Mouse (Mus musculus): ENCODE data around the gene 1700001P01Rik.

DNA sequence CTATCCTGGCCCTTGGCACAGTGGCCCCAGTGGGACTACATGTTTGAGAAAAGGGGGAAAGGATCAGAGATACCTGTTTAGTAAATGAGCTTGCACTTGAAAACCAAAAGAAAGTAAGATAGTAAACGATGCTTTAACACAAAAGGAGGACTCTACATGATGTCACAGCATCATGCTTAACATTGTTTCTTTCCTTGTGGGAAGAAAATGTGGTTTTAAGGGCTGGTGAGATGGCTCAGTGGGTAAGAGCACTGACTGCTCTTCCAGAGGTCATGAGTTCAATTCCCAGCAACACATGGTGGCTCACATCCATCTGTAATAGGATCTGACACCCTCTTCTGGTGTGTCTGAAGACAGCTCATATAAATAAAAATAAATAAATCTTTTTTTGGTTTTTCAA, 17.6 kb downstream of the 1700001P01Rik start:
- TF ChIP-seq CTCF (IDR thresholded peaks at IDR 0.05; ENCODE audit: insufficient read depth, low read depth, low read length) = no peak
- TF ChIP-seq POLR2A (IDR thresholded peaks at IDR 0.05; ENCODE audit: insufficient read depth, low read depth, low read length) = no peak

All from olfactory bulb, adult 2 months (tissue).